Comparison of ENCODE assay signal across 9 mouse cellular contexts in genomic region chr15:100746478-100747120, GRCm38 (mm10). TPM values are rescaled to one million over a fixed set of nuclear protein-coding genes. Genes with fewer than 3 reads are reported as not detected.
DNase-seq lines count a peak whose midpoint lies in the region; ATAC-seq and TF ChIP-seq lines count a peak whose summit lies in the region.
"Had no signal": no experiment of that assay in that cellular context is flagged by ENCODE, and none has a peak within 500 bp of the region (broad histone marks: within the 10 kb centered on the region; RNA-seq: fewer than 3 reads in every experiment).

No protein-coding gene starts in this region.

- H3K4me3 ChIP-seq in layer of hippocampus, adult 2 months: peak overlapping the region; percentile 26; the same call in 1 of the 2 replicates
- peak overlapping the region; percentile 36 for H3K4me3 ChIP-seq in forebrain, embryonic 12.5 days (replicated peaks)
- no peak overlapping the region; the same call in 1 of the 2 replicates for H3K4me3 ChIP-seq in neural tube, embryonic 14.5 days (ENCODE audit: low read depth, low read length)

- H3K4me1 ChIP-seq in forebrain, embryonic 12.5 days: peaks cover 9% of the 10 kb centered on the region
- peaks cover 3% of the 10 kb centered on the region; the same call in 1 of the 2 replicates for H3K4me1 ChIP-seq in neural tube, embryonic 14.5 days (ENCODE audit: control insufficient read depth, insufficient read depth, low read length)

- peaks cover 4% of the 10 kb centered on the region; the same call in 1 of the 2 replicates for H3K27me3 ChIP-seq in forebrain, embryonic 12.5 days
- no peaks in the 10 kb centered on the region for H3K27me3 ChIP-seq in neural tube, embryonic 14.5 days (ENCODE audit: control insufficient read depth, insufficient read depth, low read length)

- no peaks in the 10 kb centered on the region for H3K9me3 ChIP-seq in forebrain, embryonic 12.5 days
- H3K9me3 ChIP-seq in neural tube, embryonic 14.5 days (ENCODE audit: control insufficient read depth, low read length): no peaks in the 10 kb centered on the region

- 41% methylated on average over 6 of the region's 6 CpGs for WGBS in forebrain, embryonic 12.5 days
- WGBS in neural tube, embryonic 14.5 days: 26% methylated on average over 6 of the region's 6 CpGs

- no peak overlapping the region for H3K27ac ChIP-seq in layer of hippocampus, adult 2 months
- no peak overlapping the region for H3K27ac ChIP-seq in forebrain, embryonic 12.5 days
- no peak overlapping the region for H3K27ac ChIP-seq in neural tube, embryonic 14.5 days (ENCODE audit: low read depth, low read length)

- peak overlapping the region; percentile 56 for H3K4me2 ChIP-seq in forebrain, embryonic 12.5 days
- peak overlapping the region; percentile 37 for H3K4me2 ChIP-seq in neural tube, embryonic 14.5 days (ENCODE audit: low read depth, low read length)

- no peak for DNase-seq in layer of hippocampus, adult 2 months (ENCODE audit: low spot score in 2 of 2)
- no peak for DNase-seq in layer of hippocampus, postnatal 10 days (ENCODE audit: low spot score in 2 of 2)
- peak; percentile 23 for DNase-seq in liver
- no peak for DNase-seq in layer of hippocampus, postnatal 25 days (ENCODE audit: extremely low spot score in 1 of 2, low spot score in 1 of 2)
- DNase-seq in layer of hippocampus, adult 9-10 months (ENCODE audit: low spot score): no peak

- TF ChIP-seq CTCF in layer of hippocampus, adult 2 months (conservative IDR thresholded peaks at IDR 0.05): no peak

- H3K36me3 ChIP-seq in forebrain, embryonic 12.5 days (replicated peaks): no peaks in the 10 kb centered on the region
- no peaks in the 10 kb centered on the region for H3K36me3 ChIP-seq in neural tube, embryonic 14.5 days (ENCODE audit: control insufficient read depth, insufficient read depth, low read length)

- peak; percentile 75 for ATAC-seq in forebrain, embryonic 12.5 days (ENCODE audit: low FRiP score)
- no peak for ATAC-seq in neural tube, embryonic 14.5 days (ENCODE audit: low read depth)
- no peak for ATAC-seq in monocyte, adult 5-6 weeks (replicated peaks; ENCODE audit: insufficient number of reproducible peaks, low FRiP score, low TSS enrichment, poor library complexity, severe bottlenecking)
- ATAC-seq: Patski had no signal

- H3K9ac ChIP-seq in forebrain, embryonic 12.5 days: no peak overlapping the region
- no peak overlapping the region for H3K9ac ChIP-seq in neural tube, embryonic 14.5 days (replicated peaks; ENCODE audit: low read depth, low read length)

RNA-seq across cellular contexts. Expression of gene Slc4a8, which starts 14.9 kb away (rescaled TPM):
- 10 to 100 TPM; 77.4 to 94.2 TPM for total RNA-seq in layer of hippocampus, adult 2 months (2021)
- 10 to 100 TPM; 82.1 to 84.7 TPM for total RNA-seq in layer of hippocampus, postnatal 10 days (2021)
- polyA plus RNA-seq in forebrain, embryonic 12.5 days (2016; fragmentation: Nextera tagmentation; extraction: Ambion mirVana): 18.6 and 19.5 TPM in 2 replicates
- 24.2 and 30.5 TPM in 2 replicates for polyA plus RNA-seq in neural tube, embryonic 14.5 days (2014; fragmentation: Nextera tagmentation; extraction: Ambion mirVana)
- total RNA-seq in layer of hippocampus, postnatal 25 days (2021): 10 to 100 TPM; 78.0 to 78.8 TPM
- 0.11 to 3.9 TPM (median 2.0 TPM) in 3 replicates for total RNA-seq in monocyte, adult 5-6 weeks (2017)

RNA-seq across cellular contexts. Expression of gene Galnt6, which starts 17.4 kb away (rescaled TPM):
- 1 to 10 TPM; 5.6 to 7.0 TPM for total RNA-seq in layer of hippocampus, adult 2 months (2021)
- under 1 TPM; 0.49 to 0.87 TPM for total RNA-seq in layer of hippocampus, postnatal 10 days (2021)
- polyA plus RNA-seq in forebrain, embryonic 12.5 days (2016; fragmentation: Nextera tagmentation; extraction: Ambion mirVana): 0.05 TPM in 1 of 2 replicates, not detected in the other
- polyA plus RNA-seq in neural tube, embryonic 14.5 days (2014; fragmentation: Nextera tagmentation; extraction: Ambion mirVana): 0.15 and 0.53 TPM in 2 replicates
- total RNA-seq in layer of hippocampus, postnatal 25 days (2021): 1 to 10 TPM; 5.7 to 6.5 TPM
- total RNA-seq in monocyte, adult 5-6 weeks (2017): 43.8 to 60.6 TPM (median 51.3 TPM) in 3 replicates

RNA-seq across cellular contexts. Expression of gene Cela1, which starts 58.9 kb away (rescaled TPM):
- 1 to 10 TPM; 1.3 TPM for total RNA-seq in layer of hippocampus, adult 2 months (2021)
- total RNA-seq in layer of hippocampus, postnatal 10 days (2021): 1 to 10 TPM in 1 of 2 experiments, under 1 TPM in 1; 0.87 to 1.7 TPM
- not detected in 2 replicates for polyA plus RNA-seq in forebrain, embryonic 12.5 days (2016; fragmentation: Nextera tagmentation; extraction: Ambion mirVana)
- polyA plus RNA-seq in neural tube, embryonic 14.5 days (2014; fragmentation: Nextera tagmentation; extraction: Ambion mirVana): 1.7 and 1.9 TPM in 2 replicates
- 1 to 10 TPM; 1.6 to 1.8 TPM for total RNA-seq in layer of hippocampus, postnatal 25 days (2021)
- 0.64 to 4.9 TPM (median 2.6 TPM) in 3 replicates for total RNA-seq in monocyte, adult 5-6 weeks (2017)

Comparison
In these comparisons a context has a peak if more than half of its experiments do, and no peak if none do; other contexts are left out.
1. RNA of gene Slc4a8, which starts 14.9 kb away (total RNA-seq): 77.4 to 94.2 TPM in layer of hippocampus, adult 2 months, 82.1 to 84.7 TPM in layer of hippocampus, postnatal 10 days and 78.0 to 78.8 TPM in layer of hippocampus, postnatal 25 days; 0.11 to 3.9 TPM in monocyte, adult 5-6 weeks; every median in the first group is over 10 times any median in the second.